Mouse (Mus musculus) yolk sac, embryonic 10.5 days (tissue): ENCODE measurements at regions not wholly inside any gene's neighbourhood (a gene's known extent, or its start where the extent isn't known, plus 50 kb on each side); places are given as distances from the start of the nearest gene placed in this dataset.
A peak's percentile ranks its signal among the peaks of the same experiment; 100 is the strongest.

Experiments used
- DNase-seq: peaks from one replicate; pipeline ENCODE4 v3.0.0-alpha.2; 2017; ENCODE audit warnings: low spot score

DNA sequence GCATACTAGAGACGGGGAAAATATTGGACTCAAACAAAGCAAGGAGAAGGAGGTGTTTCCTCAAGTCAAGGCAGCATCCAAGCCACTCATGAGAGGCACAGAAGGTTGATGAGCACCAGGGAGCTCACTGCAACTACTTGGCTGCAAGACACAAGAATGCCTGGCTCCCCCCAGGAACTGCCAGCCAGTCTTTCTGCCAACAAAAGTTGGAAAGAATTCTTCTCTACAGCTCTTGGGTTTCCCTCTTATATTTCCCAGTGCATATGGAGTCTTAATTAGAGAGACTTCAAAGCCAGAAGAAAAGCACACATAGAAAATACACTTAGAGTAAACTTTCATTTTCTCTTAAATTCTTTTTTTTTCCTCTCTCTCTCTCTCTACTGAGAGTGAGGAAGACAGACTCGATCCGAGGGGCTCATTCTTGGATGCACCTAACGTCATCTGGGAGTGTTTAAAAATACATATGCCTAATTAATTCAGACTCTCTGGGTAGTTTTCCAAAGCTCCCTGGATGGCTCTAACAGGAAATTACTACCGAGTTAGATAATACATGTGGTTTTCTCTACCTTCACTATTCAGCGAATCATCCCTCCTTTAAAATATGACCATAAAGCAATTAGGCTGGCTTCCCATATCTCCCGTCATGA lies 222.7 kb downstream of the Fam84b start:
- DNase-seq = no peak

DNA sequence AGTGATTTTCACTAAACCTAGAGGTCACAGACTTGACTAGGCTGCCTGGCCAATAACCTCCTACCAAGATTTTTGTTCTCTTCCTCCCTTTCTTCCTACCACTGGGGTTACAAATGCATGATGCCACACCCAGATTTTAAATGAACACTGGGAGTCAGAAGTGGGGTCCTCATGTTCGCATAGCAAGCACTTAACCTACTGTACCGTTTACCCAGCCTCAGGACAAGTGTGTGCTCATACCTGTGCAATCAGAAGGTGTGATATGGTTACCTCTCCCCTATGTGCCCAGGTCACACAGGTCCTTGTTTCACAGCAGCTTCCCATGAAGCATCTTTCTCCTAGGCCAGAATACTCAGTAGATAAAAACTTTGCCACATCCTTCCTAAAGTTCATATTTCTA lies 234.8 kb downstream of the Fam84b start:
- no peak for DNase-seq

DNA sequence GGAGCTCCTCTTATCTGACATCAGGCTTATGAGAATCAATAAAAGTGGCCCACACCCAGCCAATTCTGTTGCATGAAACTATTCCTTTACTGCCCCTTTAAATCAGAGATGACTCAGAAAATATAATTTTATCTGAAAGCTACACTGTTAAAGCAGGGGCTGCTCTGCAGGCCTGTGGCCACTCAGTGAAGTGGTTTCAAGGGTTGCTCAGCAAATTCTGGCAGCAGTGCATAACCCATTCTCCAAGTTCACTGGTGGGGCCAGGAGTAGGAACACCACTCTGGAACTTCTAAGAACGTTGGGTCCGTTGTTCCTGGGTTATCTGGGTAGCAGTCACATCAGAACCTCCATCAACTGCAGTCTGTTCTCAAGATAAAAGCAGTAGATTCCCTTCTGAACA lies 236.2 kb downstream of the Fam84b start:
- DNase-seq = no peak

DNA sequence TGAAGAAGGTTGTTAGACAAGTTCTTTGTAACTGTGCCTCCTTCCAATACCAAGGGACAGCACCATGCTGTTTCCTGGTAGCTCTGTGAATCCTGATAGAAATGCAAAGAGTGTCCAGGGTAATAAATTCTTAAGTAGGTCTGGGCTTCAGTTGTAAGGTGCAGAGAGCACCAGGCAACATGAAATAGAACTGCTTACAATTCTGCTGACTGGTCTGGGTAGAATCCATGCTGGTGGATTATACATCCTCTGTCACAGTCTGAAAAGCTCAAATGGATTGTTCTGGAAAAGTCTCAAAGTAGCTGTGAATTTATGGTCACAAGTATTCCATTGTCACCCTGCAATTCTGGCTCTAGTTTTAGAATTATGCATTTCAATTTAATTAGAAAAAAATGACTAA lies 251.7 kb downstream of the Fam84b start:
- DNase-seq = no peak

DNA sequence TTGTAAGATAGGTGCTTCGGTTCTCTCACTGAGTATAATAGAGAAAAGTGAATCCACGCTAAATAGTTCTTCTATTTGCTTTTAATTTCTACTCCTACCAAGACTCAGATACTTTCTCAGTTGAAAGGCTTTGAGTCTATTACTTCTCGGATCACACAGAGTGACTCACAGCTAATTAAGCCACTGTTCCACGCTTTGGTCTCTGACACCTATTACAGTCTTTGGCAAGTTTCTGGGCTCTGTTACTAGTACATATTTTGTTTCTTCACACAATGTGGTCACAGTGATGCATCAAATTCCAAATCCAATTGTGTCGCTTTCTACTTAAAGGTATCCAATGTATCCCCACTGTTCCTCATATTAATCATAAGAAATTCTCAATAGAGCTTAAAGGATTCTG lies 276.5 kb downstream of the Fam84b start:
- no peak for DNase-seq

DNA sequence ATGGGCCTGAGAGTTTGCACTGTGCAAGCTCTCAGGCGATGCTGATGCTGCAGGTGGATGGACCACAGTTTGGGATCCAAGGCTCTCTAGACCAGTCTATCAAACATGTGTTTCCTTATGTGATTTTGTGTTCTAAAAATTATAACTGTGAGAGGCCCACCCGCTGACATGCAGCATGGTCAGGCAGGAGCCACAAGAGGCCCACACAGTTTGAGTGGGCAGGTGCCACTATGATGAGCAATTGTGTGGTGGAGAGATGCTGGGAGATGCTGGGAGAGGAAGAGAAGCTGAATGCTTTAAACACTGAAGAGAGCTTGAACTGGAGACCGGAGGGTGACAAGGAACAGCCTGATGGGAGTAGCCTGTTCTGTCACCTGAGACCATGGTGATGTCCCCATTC lies 287.3 kb downstream of the Fam84b start:
- no peak for DNase-seq

DNA sequence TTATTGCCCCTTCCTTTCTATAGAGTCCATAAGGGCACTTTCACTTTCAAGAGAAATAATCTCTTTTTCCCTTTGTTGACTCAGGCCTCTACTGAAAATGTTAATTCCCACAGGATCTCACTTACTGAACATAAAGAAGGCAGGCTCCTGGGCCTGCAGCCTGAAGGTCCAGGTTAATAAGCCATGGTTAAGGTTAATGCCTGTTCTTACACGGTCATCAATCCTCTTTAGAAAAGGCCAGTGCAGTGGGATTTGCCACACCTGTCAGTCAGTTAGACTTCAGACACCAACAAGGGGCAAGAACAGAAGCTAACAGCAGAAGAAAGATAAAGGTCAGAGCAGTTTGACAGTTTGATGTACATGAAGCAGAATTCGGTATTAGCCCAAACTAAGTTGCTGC lies 288.6 kb downstream of the Fam84b start:
- no peak for DNase-seq

DNA sequence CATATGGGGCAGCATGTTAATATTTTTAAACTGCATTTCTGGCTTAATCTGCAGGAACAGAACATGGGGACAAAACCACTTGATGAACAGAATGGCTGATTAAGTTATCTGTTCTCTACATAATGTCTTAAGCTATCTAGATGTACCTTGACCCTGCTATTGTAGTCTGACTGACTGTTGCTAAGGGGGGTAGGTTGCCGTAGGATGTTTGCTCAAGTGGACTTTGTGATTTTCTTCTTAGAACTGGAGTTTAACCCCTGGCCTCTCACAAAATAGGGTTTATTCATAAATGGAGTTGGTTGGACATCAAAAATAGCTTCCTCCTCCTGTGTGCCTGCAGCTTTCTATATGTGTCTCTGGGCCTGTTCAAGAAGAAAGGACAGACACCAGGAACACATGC lies 292.9 kb downstream of the Fam84b start:
- DNase-seq = peak; percentile 62

DNA sequence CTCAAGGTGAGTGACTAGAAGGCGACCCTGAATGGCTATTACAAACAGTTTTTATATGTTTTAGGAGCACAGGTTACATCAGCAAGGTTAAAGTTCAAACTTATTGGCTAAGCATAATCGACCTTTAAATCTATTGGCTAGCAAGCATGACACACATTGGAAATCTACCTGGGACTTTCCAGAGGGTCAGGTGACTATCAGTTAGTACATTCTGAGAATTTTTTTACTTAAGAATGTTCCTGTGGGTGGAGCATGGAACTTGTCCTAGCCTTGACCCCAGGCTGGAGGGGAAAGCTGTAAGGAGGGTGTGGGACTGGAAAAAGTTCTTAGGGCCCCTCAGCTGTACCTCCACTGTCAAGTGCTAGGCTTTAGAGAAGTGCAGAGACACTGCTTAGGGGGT lies 297.9 kb downstream of the Fam84b start:
- no peak for DNase-seq

DNA sequence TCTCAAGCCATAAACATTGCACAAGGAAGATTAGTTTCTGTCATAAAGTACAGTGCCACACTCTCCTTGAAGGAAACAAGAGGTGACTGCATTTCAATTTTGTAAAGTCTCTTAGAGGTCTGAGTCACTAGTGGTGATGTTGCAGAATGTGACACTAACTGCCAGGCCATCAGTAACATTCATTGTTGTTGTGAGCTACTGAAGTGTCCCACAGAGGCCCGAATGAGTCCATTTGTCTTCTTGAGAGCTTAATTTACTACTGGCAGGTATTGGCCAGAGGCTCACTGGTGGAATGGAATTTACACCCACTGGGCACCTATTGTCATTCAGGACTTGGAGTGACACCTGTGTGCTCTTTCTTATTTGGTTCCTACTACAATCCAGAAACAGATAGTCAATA lies 299.0 kb downstream of the Fam84b start:
- no peak for DNase-seq

DNA sequence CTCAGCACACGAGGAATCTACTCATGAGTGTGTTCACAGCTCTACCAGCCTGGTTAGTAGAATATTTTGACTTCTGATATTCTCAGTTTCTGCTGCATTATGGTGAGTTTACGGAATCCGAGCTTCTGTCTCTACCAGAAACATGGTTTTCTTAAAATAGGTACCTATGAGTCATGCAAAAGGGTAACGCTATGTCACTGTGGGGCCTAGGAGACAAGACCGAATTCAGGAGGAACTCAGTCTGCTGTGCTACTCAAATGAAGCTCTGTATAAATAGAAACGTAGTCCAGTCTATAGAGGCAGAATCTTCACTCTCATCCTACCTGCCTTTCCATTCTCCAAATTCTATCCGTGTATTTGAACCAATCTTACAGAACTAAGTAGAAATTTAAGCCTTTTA lies 305.5 kb downstream of the Fam84b start:
- DNase-seq = no peak

DNA sequence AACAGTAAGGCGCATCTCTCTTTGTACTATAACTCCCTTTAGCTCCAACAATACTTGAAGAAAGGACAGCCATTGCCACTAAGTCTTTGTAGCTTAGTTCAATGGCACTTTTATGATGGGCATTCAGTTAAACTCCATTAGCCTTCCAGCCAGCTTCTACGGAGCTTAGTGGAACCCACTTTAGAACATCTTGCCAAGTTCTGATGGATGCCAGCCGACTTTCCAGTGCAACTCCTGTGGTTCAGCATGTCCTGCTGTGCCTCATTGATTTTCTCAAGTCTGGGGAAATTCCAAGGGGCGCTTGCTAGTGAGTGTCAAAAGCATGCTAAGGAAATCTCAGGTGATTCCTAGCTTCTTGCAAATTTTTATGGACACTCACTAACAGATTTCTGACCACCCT lies 316.4 kb downstream of the Fam84b start:
- no peak for DNase-seq

DNA sequence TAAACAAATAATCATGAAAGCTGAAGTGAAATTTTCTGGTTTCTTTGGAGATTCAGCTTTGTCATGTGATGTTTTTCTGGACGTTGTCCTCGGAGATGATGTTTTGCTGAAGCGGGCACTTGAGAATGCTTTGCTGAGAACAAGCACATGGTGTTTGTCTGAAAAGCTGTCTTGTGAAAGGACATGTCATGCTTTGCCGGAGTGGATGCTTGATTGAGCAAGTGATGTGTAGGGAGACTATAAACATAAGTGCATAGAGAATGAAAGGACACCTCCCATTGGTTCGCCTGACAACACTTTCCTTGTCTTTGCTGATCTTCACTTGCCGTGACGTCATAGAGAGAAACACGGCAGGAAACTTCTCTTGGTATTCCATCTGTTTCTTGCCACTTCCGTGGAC lies 318.9 kb downstream of the Fam84b start:
- DNase-seq = no peak

DNA sequence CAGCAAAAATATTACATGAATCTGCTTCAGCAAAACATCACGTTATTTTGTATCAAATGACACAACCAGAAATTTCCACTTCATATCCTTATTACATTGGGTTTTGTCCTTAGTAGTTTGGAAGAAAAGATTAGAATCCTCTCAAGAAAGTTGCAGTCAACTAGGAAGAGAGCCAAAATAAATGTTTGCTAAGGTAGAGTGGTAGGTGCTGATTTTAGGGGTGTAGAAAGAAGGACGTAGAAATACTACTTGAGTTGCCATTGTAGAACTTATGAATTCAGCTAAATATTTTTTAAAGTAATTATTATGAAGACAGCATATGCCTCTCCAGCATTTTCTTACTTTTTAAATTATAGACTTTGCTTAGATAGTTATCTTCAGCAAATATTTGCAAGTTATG lies 336.8 kb downstream of the Fam84b start:
- DNase-seq = no peak

DNA sequence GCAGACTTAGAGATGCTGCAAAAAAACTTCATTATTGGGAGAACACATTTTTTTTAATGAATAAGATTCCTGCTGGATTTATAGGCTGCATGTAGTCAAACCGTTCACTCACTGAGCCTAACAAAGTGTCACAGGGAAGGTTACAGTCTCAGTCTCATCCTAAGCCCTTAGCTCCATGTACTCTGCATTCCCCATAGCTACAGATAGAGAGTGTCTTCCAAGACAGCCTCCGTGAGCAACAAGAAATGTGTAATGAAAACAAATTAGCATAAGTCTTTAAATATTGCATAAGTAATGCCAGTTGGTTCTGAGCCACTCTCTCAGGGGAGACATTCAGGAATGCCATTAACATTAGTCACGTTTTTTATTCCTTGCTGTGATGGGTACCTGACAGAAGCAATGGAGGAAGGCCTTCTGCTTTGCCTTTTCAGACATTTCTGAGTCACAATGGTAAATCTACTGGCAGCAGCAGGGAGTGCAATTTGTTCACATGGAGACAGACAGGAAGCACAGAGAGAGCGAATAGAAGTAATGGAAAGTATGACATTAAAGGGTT lies 376.7 kb downstream of the Fam84b start:
- no peak for DNase-seq

DNA sequence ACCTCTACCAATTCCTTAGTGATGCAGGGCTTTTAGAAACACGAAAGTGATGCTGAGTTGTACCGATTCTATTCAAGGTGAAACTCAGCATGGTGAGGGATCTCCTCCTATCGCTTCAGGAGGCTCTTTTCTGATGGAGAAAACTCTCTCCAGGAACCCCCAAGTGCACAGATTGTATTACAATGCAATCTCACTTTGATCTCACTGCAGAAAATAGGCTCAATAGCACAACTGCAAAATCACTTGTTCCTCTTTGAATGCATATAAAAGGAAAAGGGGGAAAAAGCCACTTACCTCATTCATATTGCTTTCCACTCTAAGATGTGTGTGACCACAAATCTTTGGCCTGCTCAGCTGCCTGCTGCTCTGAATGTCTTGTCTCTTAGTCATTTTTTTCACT lies 378.5 kb downstream of the Fam84b start:
- DNase-seq = no peak

DNA sequence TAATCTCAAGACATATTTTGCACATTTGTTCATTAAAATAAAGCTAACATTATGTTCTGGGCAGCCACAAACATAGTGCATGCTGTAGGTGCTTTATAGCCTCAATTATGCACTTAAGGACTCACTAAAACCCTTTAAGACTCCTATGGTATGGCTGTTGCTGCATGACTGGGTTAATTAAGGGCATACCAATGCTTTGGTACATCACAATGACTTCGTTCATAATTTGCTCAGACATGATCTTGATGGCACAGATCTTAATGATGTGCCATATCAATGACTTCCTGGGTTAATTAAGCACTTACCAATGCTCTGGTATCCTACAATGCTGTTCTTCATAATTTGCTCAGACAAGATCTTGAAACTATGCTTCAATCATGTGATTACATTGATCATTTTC lies 415.5 kb upstream of the 4933412E24Rik start:
- no peak for DNase-seq

DNA sequence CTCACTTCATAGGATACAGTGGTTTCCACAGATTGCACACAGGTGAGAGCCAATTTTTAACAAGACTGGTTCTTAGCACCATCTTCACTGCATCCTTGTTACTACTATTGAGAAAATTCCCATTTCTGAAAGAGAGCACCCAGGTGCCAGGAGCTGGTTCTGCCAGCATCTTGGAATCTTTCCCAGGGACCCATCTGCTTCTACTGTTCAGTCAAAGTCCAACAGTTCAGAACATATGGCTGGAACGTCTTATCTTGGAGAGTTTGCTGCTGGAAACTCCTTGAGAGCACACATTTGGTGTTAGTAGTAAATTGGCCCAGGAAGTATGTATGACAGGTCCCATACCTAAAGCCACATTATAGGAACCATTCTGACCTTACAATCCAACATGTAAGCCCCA lies 402.7 kb upstream of the 4933412E24Rik start:
- DNase-seq = no peak

DNA sequence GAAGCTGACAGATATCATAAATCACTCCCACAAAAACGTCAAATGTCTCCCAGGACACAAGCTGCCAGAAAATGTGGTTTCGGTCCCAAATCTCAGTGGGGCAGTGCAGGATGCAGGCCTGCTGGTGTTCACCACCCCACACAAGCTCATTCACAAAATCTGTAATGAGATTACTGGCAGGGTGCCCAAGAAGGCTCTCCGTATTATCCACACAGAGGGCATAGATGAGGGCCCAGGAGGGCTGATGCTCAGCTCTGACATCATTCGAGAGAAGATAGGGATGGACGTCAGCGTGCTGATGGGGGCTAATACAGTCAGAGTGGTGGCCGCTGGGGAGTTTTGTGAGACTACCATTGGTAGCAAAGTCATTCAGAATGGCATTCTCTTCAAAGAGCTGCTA lies 375.9 kb upstream of the 4933412E24Rik start:
- DNase-seq = no peak

DNA sequence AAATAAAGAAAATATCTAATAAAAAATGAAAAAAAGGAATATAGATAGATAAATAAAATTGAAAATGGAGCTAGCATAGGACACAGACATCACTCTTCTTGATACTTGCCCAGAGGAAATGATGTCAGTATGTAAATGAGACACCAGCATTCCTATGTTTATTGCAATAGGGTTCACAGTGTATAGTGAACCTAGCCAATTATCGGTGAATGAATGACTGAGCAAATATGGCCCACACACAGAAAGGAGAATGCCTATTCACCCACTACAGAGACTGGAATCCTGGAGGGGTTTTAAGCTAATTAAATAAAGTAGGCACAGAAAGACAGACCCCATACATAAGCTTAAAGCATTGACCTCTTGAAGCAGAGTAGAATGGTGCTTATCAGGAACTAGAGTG lies 373.9 kb upstream of the 4933412E24Rik start:
- no peak for DNase-seq

DNA sequence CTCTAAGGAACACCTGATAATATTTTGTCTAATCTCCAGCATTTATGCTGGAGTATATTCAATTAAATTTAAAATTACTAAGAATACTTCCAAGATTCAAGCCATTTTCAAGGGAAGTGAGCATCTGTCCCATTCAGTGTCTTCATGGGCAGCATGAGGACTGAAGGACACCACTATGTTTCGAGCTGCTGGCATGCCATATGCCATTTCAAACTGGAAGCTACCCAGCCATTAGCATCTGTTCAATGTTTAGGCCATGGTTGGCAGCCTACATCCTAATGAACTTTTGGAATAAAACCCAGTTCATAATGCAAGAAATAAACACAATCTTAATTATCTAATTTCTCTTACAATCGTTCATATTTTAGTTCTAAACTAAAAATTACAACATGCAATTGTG lies 371.5 kb upstream of the 4933412E24Rik start:
- no peak for DNase-seq
